Mouse (Mus musculus): ENCODE results near the gene Tssc4. TPM values are rescaled to one million over a fixed set of nuclear protein-coding genes. Genes with fewer than 3 reads are reported as not detected.

Gene Tssc4
- polyA plus RNA-seq, 1 experiment from 2014 or later, result 63.8 TPM

Other genes with a start within 250 kb of the Tssc4 start
- gene Th, start 138.1 kb upstream of the Tssc4 start, polyA plus RNA-seq (2014; fragmentation: Nextera tagmentation; extraction: Ambion mirVana), result 11.7 TPM in 2 replicates
- 0.38 and 0.65 TPM in 2 replicates for gene Ascl2, start 100.0 kb upstream of the Tssc4 start, polyA plus RNA-seq (2014; fragmentation: Nextera tagmentation; extraction: Ambion mirVana)
- gene Tspan32, start 64.2 kb upstream of the Tssc4 start, polyA plus RNA-seq (2014; fragmentation: Nextera tagmentation; extraction: Ambion mirVana), result 5.0 and 6.2 TPM in 2 replicates
- gene Cd81, start 16.5 kb upstream of the Tssc4 start, polyA plus RNA-seq (2014; fragmentation: Nextera tagmentation; extraction: Ambion mirVana), result 256 and 276 TPM in 2 replicates
- 0.57 and 0.70 TPM in 2 replicates for gene Trpm5, start 25.4 kb downstream of the Tssc4 start, polyA plus RNA-seq (2014; fragmentation: Nextera tagmentation; extraction: Ambion mirVana)
- gene Kcnq1, start 37.1 kb downstream of the Tssc4 start, polyA plus RNA-seq (2014; fragmentation: Nextera tagmentation; extraction: Ambion mirVana), result 1.1 and 1.6 TPM in 2 replicates

Measured in midbrain, embryonic 11.5 days (tissue).